Mouse (Mus musculus): ENCODE measurements around the gene Pex19. TPM values are rescaled to one million over a fixed set of nuclear protein-coding genes. Genes with fewer than 3 reads are reported as not detected.

Pex19 gene
- total RNA-seq (2023) = 10 to 100 TPM; 31.0 to 34.1 TPM

GRCm38 (mm10) chr1:172126376-172127347 is at the start of gene Pex19:
Pex19 (plus strand) TSS chr1:172126755.

GRCm38 (mm10) chr1:172082101-172082898 is 44.3 kb upstream of the Pex19 start, which contains the start of the genes Copa and Ncstn:
Copa (plus strand) TSS chr1:172082529.
Ncstn (minus strand) TSS chr1:172082795.

DNA sequence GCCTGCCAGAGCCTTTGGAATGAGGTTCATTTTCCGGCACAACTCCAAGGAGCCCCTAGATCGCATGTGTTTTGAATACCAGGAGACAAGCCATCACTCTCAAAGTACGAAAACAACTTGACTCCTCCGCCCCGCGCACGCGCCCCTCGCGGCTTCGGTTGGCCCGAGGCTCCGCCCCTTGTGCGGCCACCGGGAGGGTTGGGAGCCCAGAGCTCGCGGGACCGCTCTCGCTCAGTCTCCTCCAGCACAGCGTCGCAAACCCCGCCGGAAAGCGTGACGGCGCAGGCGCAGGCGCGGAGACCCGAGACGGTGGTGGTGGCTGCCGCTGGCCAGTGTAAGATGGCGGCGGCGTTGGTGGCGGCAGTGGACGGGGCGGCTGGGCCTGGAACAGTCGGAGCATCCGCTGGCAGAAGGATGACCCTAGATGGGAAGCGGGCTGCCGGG is 21.3 kb downstream of the Pex19 start, which contains the start of gene Dcaf8:
Gene Dcaf8 (plus strand): TSS at position 250 of the 444 bp plus-strand sequence.

Other genes with a start within 250 kb of the Pex19 start
- gene Gm10521, start 231.1 kb upstream of the Pex19 start, total RNA-seq (2023) = 10 to 100 TPM; 11.9 to 13.5 TPM
- gene Slamf6, start 209.2 kb upstream of the Pex19 start, total RNA-seq (2023) = 1 to 10 TPM; 3.1 to 3.3 TPM
- 1 to 10 TPM; 1.5 to 3.1 TPM for gene Vangl2, start 98.3 kb upstream of the Pex19 start, total RNA-seq (2023)
- not detected for gene Nhlh1, start 69.2 kb upstream of the Pex19 start, total RNA-seq (2023)
- gene Copa, start 44.2 kb upstream of the Pex19 start, total RNA-seq (2023) = 100 to 1,000 TPM; 172 to 193 TPM
- gene Ncstn, start 44.0 kb upstream of the Pex19 start, total RNA-seq (2023) = 100 to 1,000 TPM; 145 to 154 TPM
- gene Dcaf8, start 21.3 kb downstream of the Pex19 start, total RNA-seq (2023) = 10 to 100 TPM; 76.2 to 78.4 TPM
- 10 to 100 TPM; 77.4 to 80.5 TPM for gene Pea15a, start 80.0 kb downstream of the Pex19 start, total RNA-seq (2023)
- not detected for gene Casq1, start 93.1 kb downstream of the Pex19 start, total RNA-seq (2023)
- gene Atp1a4, start 131.7 kb downstream of the Pex19 start, total RNA-seq (2023) = not detected
- 10 to 100 TPM; 83.8 to 85.9 TPM for gene Igsf8, start 134.9 kb downstream of the Pex19 start, total RNA-seq (2023)
- not detected for gene Atp1a2, start 171.3 kb downstream of the Pex19 start, total RNA-seq (2023)
- 1 to 10 TPM; 3.8 to 5.8 TPM for gene Kcnj9, start 202.6 kb downstream of the Pex19 start, total RNA-seq (2023)
- gene Kcnj10, start 214.5 kb downstream of the Pex19 start, total RNA-seq (2023) = 10 to 100 TPM; 55.8 to 57.9 TPM
- 10 to 100 TPM; 17.6 to 18.1 TPM for gene Pigm, start 249.8 kb downstream of the Pex19 start, total RNA-seq (2023)